Mouse (Mus musculus) heart, embryonic 14.5 days (tissue): ENCODE measurements around the gene Usp13. TPM values are rescaled to one million over a fixed set of nuclear protein-coding genes. Genes with fewer than 3 reads are reported as not detected.

Experiments
- ATAC-seq: fragments of 200-750 bp; cut with Nextera tagmentation; 2 replicates; pipeline ENCODE4 v1.8.0; 2017; ENCODE audit warnings: low read depth, moderate TSS enrichment; ENCODE audit not compliant: insufficient number of reproducible peaks, insufficient read depth, low FRiP score
- H3K27ac ChIP-seq, 2 experiments: fragments of 200-500 bp in 1 of 2; fragments of 300-500 bp in 1 of 2; sonication (generic) in 1 of 2; replicated peaks in 1 of 2; 2 replicates each; pipeline ENCODE4 v1.5.1; 2012 to 2014; ENCODE audit warnings: low read depth in 2 of 2, low read length in 2 of 2, control low read depth in 1 of 2, mild to moderate bottlenecking in 1 of 2, mixed read lengths in 1 of 2; ENCODE audit not compliant: control insufficient read depth in 1 of 2, insufficient read depth in 1 of 2
- H3K27me3 ChIP-seq: fragments of 300-500 bp; sonication (generic); 2 replicates; pipeline ENCODE4 v1.6.1; 2014; ENCODE audit warnings: mild to moderate bottlenecking, low read length, control low read depth; ENCODE audit not compliant: control insufficient read depth, insufficient read depth
- H3K36me3 ChIP-seq: fragments of 300-500 bp; sonication (generic); 2 replicates; pipeline ENCODE4 v1.6.1; 2014; ENCODE audit warnings: mild to moderate bottlenecking, control low read depth, low read length, mixed read lengths; ENCODE audit not compliant: control insufficient read depth, insufficient read depth
- H3K4me1 ChIP-seq, 2 experiments: fragments of 200-500 bp in 1 of 2; fragments of 300-500 bp in 1 of 2; sonication (generic) in 1 of 2; 2 replicates each; pipeline ENCODE4 v1.6.1; 2012 to 2014; ENCODE audit warnings: low read length in 2 of 2, control low read depth in 1 of 2, mixed read lengths in 1 of 2; ENCODE audit not compliant: control insufficient read depth in 2 of 2, insufficient read depth in 2 of 2
- H3K4me2 ChIP-seq: fragments of 300-500 bp; sonication (generic); 2 replicates; pipeline ENCODE4 v1.6.1; 2014; ENCODE audit warnings: mild to moderate bottlenecking, low read length
- H3K4me3 ChIP-seq, 2 experiments: fragments of 200-500 bp in 1 of 2; fragments of 300-500 bp in 1 of 2; sonication (generic) in 1 of 2; 2 replicates each; pipeline ENCODE4 v1.5.1; 2012 to 2014; ENCODE audit warnings: low read length in 2 of 2, mild to moderate bottlenecking in 2 of 2, control low read depth in 1 of 2, low read depth in 1 of 2, moderate library complexity in 1 of 2; ENCODE audit not compliant: control insufficient read depth in 1 of 2, insufficient read depth in 1 of 2
- H3K9ac ChIP-seq: fragments of 300-500 bp; sonication (generic); 2 replicates; pipeline ENCODE4 v1.6.1; 2014; ENCODE audit warnings: mild to moderate bottlenecking, low read length
- H3K9me3 ChIP-seq: fragments of 300-500 bp; sonication (generic); 2 replicates; pipeline ENCODE4 v1.6.1; 2016; ENCODE audit warnings: low read length, control low read depth; ENCODE audit not compliant: control insufficient read depth
- WGBS: fragments of 180-500 bp; shearing (Covaris S2); extraction: QIAGEN DNeasy Blood & Tissue Kit; methylation state at CpG from one replicate; pipeline ENCODE4 v1.1.7; 2014; 5-methylcytosine and 5-hydroxymethylcytosine counted together
- polyA plus RNA-seq: library from polyadenylated mRNA; unstranded; fragments of >200 nt; fragmentation: Nextera tagmentation; extraction: Ambion mirVana; gene quantifications from 2 replicates; pipeline ENCODE4 v1.2.1, GENCODE M21; 2014

Usp13 gene
- polyA plus RNA-seq, 1 experiment from 2014 or later, result 60.4 TPM

DNA sequence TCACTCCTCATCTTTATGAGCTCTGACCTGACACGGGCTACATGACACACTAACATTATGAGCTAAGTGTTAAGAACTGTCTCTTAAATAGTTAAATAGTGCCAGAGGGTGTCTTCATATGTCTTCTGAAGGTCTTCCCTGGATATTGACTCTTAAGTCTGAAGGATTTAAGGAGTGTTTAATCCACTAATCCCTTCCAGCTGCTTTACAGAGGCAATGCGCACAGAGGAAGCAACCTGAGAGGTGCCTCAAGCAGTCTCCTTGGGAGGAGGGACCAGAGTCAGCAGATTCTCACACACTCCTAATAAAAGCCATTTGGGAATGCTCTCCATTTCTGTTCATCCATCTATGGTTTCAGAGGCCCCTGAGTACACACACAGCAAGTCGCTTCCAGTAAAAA lies 167.8 kb downstream of the Usp13 start:
- 67% methylated on average over 3 of the region's 3 CpGs for WGBS
- ATAC-seq, result no peak

More for the DNA sequence above, 167.8 kb downstream of the Usp13 start:
- Histone ChIP-seq H3K27ac (no peak overlapping the region), H3K4me2 (no peak overlapping the region), H3K27me3 (no peaks in the 10 kb centered on the region), H3K9ac (no peak overlapping the region), H3K36me3 (no peaks in the 10 kb centered on the region), H3K4me1 (peaks cover 0 to 4% of the 10 kb centered on the region in 2 experiments; a peak in 2 of 4 replicates), H3K9me3 (no peaks in the 10 kb centered on the region), H3K4me3 (no peak overlapping the region)

Other genes starting within 250 kb of the Usp13 start
- 56.9 and 61.8 TPM in 2 replicates for gene Gnb4, start 201.0 kb upstream of the Usp13 start, polyA plus RNA-seq
- gene Actl6a, start 111.2 kb upstream of the Usp13 start, polyA plus RNA-seq, result 83.9 and 89.5 TPM in 2 replicates
- gene Ndufb5, start 80.6 kb upstream of the Usp13 start, polyA plus RNA-seq, result 643 and 662 TPM in 2 replicates
- 30.2 and 34.3 TPM in 2 replicates for gene Mrpl47, start 79.9 kb upstream of the Usp13 start, polyA plus RNA-seq